Mouse (Mus musculus) R1 (cell line): ENCODE data around the gene Rybp.
A peak's percentile ranks its signal among the peaks of the same experiment; 100 is the strongest.

Experiments used
- DNase-seq: peaks from one replicate; pipeline ENCODE4 v3.0.0-alpha.2; 2018; ENCODE audit warnings: low read depth, low spot score

Gene Rybp

GRCm38 (mm10) chr6:100188883-100189743 is 98.2 kb downstream of the Rybp start:
- peak; percentile 24 for DNase-seq

- no peak for DNase-seq
These were observed 99.5 kb downstream of the Rybp start for GRCm38 (mm10) chr6:100187821-100188220.

GRCm38 (mm10) chr6:100186789-100187188 is 100.5 kb downstream of the Rybp start:
- peak; percentile 86 for DNase-seq

GRCm38 (mm10) chr6:100185524-100185923 is 101.8 kb downstream of the Rybp start:
- no peak for DNase-seq

- DNase-seq, result no peak
These were observed 103.9 kb downstream of the Rybp start for GRCm38 (mm10) chr6:100183344-100183743.

- peak; percentile 98 for DNase-seq
These were observed 106.4 kb downstream of the Rybp start for GRCm38 (mm10) chr6:100180883-100181262.

GRCm38 (mm10) chr6:100180213-100180882 is 106.9 kb downstream of the Rybp start:
- DNase-seq, result no peak

- no peak for DNase-seq
These were observed 108.5 kb downstream of the Rybp start for GRCm38 (mm10) chr6:100178830-100179229.
